In genomic region chr15:97840781-97841180, GRCm38 (mm10) we compare ENCODE assay signal across 11 mouse cellular contexts. TPM values are rescaled to one million over a fixed set of nuclear protein-coding genes. Genes with fewer than 3 reads are reported as not detected.
DNase-seq lines count a peak whose midpoint lies in the region; ATAC-seq and TF ChIP-seq lines count a peak whose summit lies in the region.
"Had no signal": no experiment of that assay in that cellular context is flagged by ENCODE, and none has a peak within 500 bp of the region (broad histone marks: within the 10 kb centered on the region; RNA-seq: fewer than 3 reads in every experiment).

No protein-coding gene starts in this region.

- no peak overlapping the region for H3K27ac ChIP-seq in forebrain, postnatal 0 days (ENCODE audit: low read depth, low read length)
- no peak overlapping the region for H3K27ac ChIP-seq in forebrain, embryonic 13.5 days
- H3K27ac ChIP-seq in layer of hippocampus, adult 2 months = no peak overlapping the region
- H3K27ac ChIP-seq in bone marrow, adult 2 months (ENCODE audit: control insufficient read depth, insufficient read depth, low read depth, low read length, poor library complexity) = no peak overlapping the region

- no peak for DNase-seq in forebrain, postnatal 0 days
- DNase-seq in layer of hippocampus, adult 2 months (ENCODE audit: low spot score in 2 of 2) = no peak
- no peak for DNase-seq in layer of hippocampus, adult 11-12 months (ENCODE audit: low spot score)
- no peak for DNase-seq in neural tube, embryonic 10.5 days (ENCODE audit: extremely low spot score, low spot score)
- DNase-seq in adrenal gland, postnatal 4 days (ENCODE audit: low spot score in 2 of 2) = no peak
- DNase-seq: kidney, postnatal 14 days; spleen, adult 18-20 months had no signal

- H3K4me3 ChIP-seq in forebrain, postnatal 0 days (ENCODE audit: low read depth, low read length) = no peak overlapping the region
- no peak overlapping the region for H3K4me3 ChIP-seq in forebrain, embryonic 13.5 days
- H3K4me3 ChIP-seq in layer of hippocampus, adult 2 months = no peak overlapping the region
- no peak overlapping the region for H3K4me3 ChIP-seq in bone marrow, adult 2 months (replicated peaks; ENCODE audit: control insufficient read depth, low read depth, low read length)
- H3K4me3 ChIP-seq in megakaryocyte, embryonic 14.5 days (replicated peaks) = peak overlapping the region; percentile 7
- H3K4me3 ChIP-seq: limb, embryonic 13.5 days had no signal

- no peaks in the 10 kb centered on the region for H3K36me3 ChIP-seq in forebrain, postnatal 0 days (ENCODE audit: insufficient read depth)
- H3K36me3 ChIP-seq in forebrain, embryonic 13.5 days (ENCODE audit: poor library complexity, severe bottlenecking) = no peaks in the 10 kb centered on the region
- H3K36me3 ChIP-seq in megakaryocyte, embryonic 14.5 days (replicated peaks; ENCODE audit: low read length) = no peaks in the 10 kb centered on the region
- H3K36me3 ChIP-seq: limb, embryonic 13.5 days had no signal

- H3K27me3 ChIP-seq in forebrain, postnatal 0 days (ENCODE audit: insufficient read depth, low read length) = no peaks in the 10 kb centered on the region
- H3K27me3 ChIP-seq in forebrain, embryonic 13.5 days = 0 out of 2 replicates have a peak, but pooled peaks cover 3% of the 10 kb centered on the region
- H3K27me3 ChIP-seq in megakaryocyte, embryonic 14.5 days (replicated peaks) = peaks cover 12% of the 10 kb centered on the region
- H3K27me3 ChIP-seq: limb, embryonic 13.5 days had no signal

- no peak overlapping the region for H3K4me2 ChIP-seq in forebrain, postnatal 0 days (ENCODE audit: low read depth)
- H3K4me2 ChIP-seq in forebrain, embryonic 13.5 days = no peak overlapping the region
- H3K4me2 ChIP-seq: limb, embryonic 13.5 days had no signal

- H3K9me3 ChIP-seq in forebrain, postnatal 0 days (ENCODE audit: low read length) = no peaks in the 10 kb centered on the region
- no peaks in the 10 kb centered on the region for H3K9me3 ChIP-seq in forebrain, embryonic 13.5 days (replicated peaks)
- H3K9me3 ChIP-seq in megakaryocyte, embryonic 14.5 days = peaks cover 2% of the 10 kb centered on the region
- H3K9me3 ChIP-seq: limb, embryonic 13.5 days had no signal

- TF ChIP-seq POLR2A in bone marrow, adult 2 months (IDR thresholded peaks at IDR 0.05; ENCODE audit: borderline replicate concordance, control insufficient read depth, low read depth, low read length) = no peak

- ATAC-seq in forebrain, postnatal 0 days = no peak
- ATAC-seq in forebrain, embryonic 13.5 days = no peak

- TF ChIP-seq CTCF in forebrain, postnatal 0 days (IDR thresholded peaks at IDR 0.05; ENCODE audit: low read depth) = peak; percentile 47
- peak; percentile 70 for TF ChIP-seq CTCF in layer of hippocampus, adult 2 months (conservative IDR thresholded peaks at IDR 0.05)
- TF ChIP-seq CTCF in bone marrow, adult 2 months (IDR thresholded peaks at IDR 0.05; ENCODE audit: control insufficient read depth, insufficient read depth, low read length) = peak; percentile 16; the same call in 1 of the 2 replicates

- H3K4me1 ChIP-seq in forebrain, postnatal 0 days (ENCODE audit: insufficient read depth) = no peaks in the 10 kb centered on the region
- peaks cover 14% of the 10 kb centered on the region for H3K4me1 ChIP-seq in forebrain, embryonic 13.5 days
- peaks cover 7% of the 10 kb centered on the region for H3K4me1 ChIP-seq in bone marrow, adult 2 months (ENCODE audit: control insufficient read depth, insufficient read depth, low read length)
- H3K4me1 ChIP-seq in megakaryocyte, embryonic 14.5 days = peaks cover 78% of the 10 kb centered on the region

- WGBS in forebrain, postnatal 0 days = 90% methylated on average over 1 of the region's 1 CpGs
- WGBS in forebrain, embryonic 13.5 days = 88% methylated on average over 1 of the region's 1 CpGs
- 70% methylated on average over 1 of the region's 1 CpGs for WGBS in bone marrow, adult 2 months

- H3K9ac ChIP-seq in forebrain, postnatal 0 days = no peak overlapping the region
- no peak overlapping the region for H3K9ac ChIP-seq in forebrain, embryonic 13.5 days
- H3K9ac ChIP-seq: limb, embryonic 13.5 days had no signal

RNA-seq across cellular contexts. Expression of gene Hdac7, which starts 3.5 kb away (rescaled TPM):
- total RNA-seq in forebrain, postnatal 0 days (2014; rRNA removed) = 20.7 and 29.4 TPM in 2 replicates
- polyA plus RNA-seq in forebrain, postnatal 0 days (2015; fragmentation: Nextera tagmentation; extraction: Ambion mirVana) = 16.2 and 21.6 TPM in 2 replicates
- 20.3 and 23.3 TPM in 2 replicates for polyA plus RNA-seq in forebrain, embryonic 13.5 days (2015; fragmentation: Nextera tagmentation; extraction: Ambion mirVana)
- total RNA-seq in layer of hippocampus, adult 2 months (2021) = 10 to 100 TPM; 23.8 to 28.5 TPM
- 34.1 and 37.8 TPM in 2 replicates for polyA plus RNA-seq in bone marrow, adult 2 months (2011; ENCODE audit: insufficient read depth, insufficient read length, low replicate concordance, missing spikeins)
- polyA plus RNA-seq in megakaryocyte, embryonic 14.5 days (2012; ENCODE audit: insufficient read depth, low replicate concordance) = 26.8 and 31.2 TPM in 2 replicates
- total RNA-seq in adrenal gland, postnatal 4 days (2021) = 100 to 1,000 TPM; 116 to 120 TPM

Comparison
In these comparisons a context has a peak if more than half of its experiments do, and no peak if none do; other contexts are left out.
1. CTCF ChIP-seq: peak in every context shown above with its lines; median percentile 70 in layer of hippocampus, adult 2 months; 47 in forebrain, postnatal 0 days; 16 in bone marrow, adult 2 months.